24 mouse cellular contexts compared by ENCODE assay signal in genomic region chr12:73529131-73529530, GRCm38 (mm10). TPM values are rescaled to one million over a fixed set of nuclear protein-coding genes. Genes with fewer than 3 reads are reported as not detected.
A peak's percentile ranks its signal among the peaks of the same experiment; 100 is the strongest.
DNase-seq lines count a peak whose midpoint lies in the region; ATAC-seq and TF ChIP-seq lines count a peak whose summit lies in the region.
"Had no signal": no experiment of that assay in that cellular context is flagged by ENCODE, and none has a peak within 500 bp of the region (broad histone marks: within the 10 kb centered on the region; RNA-seq: fewer than 3 reads in every experiment).

No protein-coding gene starts in this region.

- H3K9me3 ChIP-seq in hindbrain, embryonic 12.5 days (replicated peaks) = no peaks in the 10 kb centered on the region
- H3K9me3 ChIP-seq in hindbrain, embryonic 14.5 days (ENCODE audit: control insufficient read depth, low read length) = no peaks in the 10 kb centered on the region
- H3K9me3 ChIP-seq in embryonic facial prominence, embryonic 13.5 days = no peaks in the 10 kb centered on the region
- no peaks in the 10 kb centered on the region for H3K9me3 ChIP-seq in limb, embryonic 12.5 days
- H3K9me3 ChIP-seq: forebrain, embryonic 10.5 days; kidney, embryonic 15.5 days; neural tube, embryonic 13.5 days; stomach, embryonic 15.5 days had no signal

- TF ChIP-seq POLR2A in heart, adult 2 months (IDR thresholded peaks at IDR 0.05; ENCODE audit: insufficient read depth, low read depth, low read length) = no peak

- TF ChIP-seq EP300 in heart, adult 2 months (IDR thresholded peaks at IDR 0.05; ENCODE audit: insufficient read depth, low read depth, low read length) = no peak

- intact Hi-C loops in heart, adult 2 months (cut with DNase I) = no loop called here

- H3K4me1 ChIP-seq in hindbrain, embryonic 12.5 days = 0 out of 2 replicates have a peak, but pooled peaks cover 5% of the 10 kb centered on the region
- no peaks in the 10 kb centered on the region for H3K4me1 ChIP-seq in hindbrain, embryonic 14.5 days (replicated peaks; ENCODE audit: control insufficient read depth, insufficient read depth, low read length)
- peaks cover 26% of the 10 kb centered on the region for H3K4me1 ChIP-seq in embryonic facial prominence, embryonic 13.5 days
- H3K4me1 ChIP-seq in limb, embryonic 12.5 days (replicated peaks) = peaks cover 59% of the 10 kb centered on the region
- H3K4me1 ChIP-seq in heart, adult 2 months (ENCODE audit: control insufficient read depth, insufficient read depth, low read length) = no peaks in the 10 kb centered on the region
- H3K4me1 ChIP-seq: neural tube, embryonic 13.5 days had no signal

- 48% methylated on average over 9 of the region's 9 CpGs for WGBS in hindbrain, embryonic 12.5 days
- WGBS in hindbrain, embryonic 14.5 days = 57% methylated on average over 9 of the region's 9 CpGs
- WGBS in embryonic facial prominence, embryonic 13.5 days = 12% methylated on average over 9 of the region's 9 CpGs
- 10% methylated on average over 9 of the region's 9 CpGs for WGBS in limb, embryonic 12.5 days
- WGBS in heart, adult 2 months = 76% methylated on average over 9 of the region's 9 CpGs

- H3K4me3 ChIP-seq in hindbrain, embryonic 12.5 days = no peak overlapping the region
- H3K4me3 ChIP-seq in hindbrain, embryonic 14.5 days (replicated peaks; ENCODE audit: low read length) = no peak overlapping the region
- H3K4me3 ChIP-seq in embryonic facial prominence, embryonic 13.5 days = no peak overlapping the region
- no peak overlapping the region for H3K4me3 ChIP-seq in limb, embryonic 12.5 days (replicated peaks)
- H3K4me3 ChIP-seq in heart, adult 2 months = no peak overlapping the region
- H3K4me3 ChIP-seq: forebrain, embryonic 10.5 days; kidney, embryonic 15.5 days; neural tube, embryonic 13.5 days; stomach, embryonic 15.5 days had no signal

- ATAC-seq in hindbrain, embryonic 12.5 days (ENCODE audit: low FRiP score) = no peak
- no peak for ATAC-seq in hindbrain, embryonic 14.5 days (ENCODE audit: low FRiP score)
- no peak for ATAC-seq in embryonic facial prominence, embryonic 13.5 days (ENCODE audit: insufficient number of reproducible peaks, insufficient read depth, low FRiP score, low TSS enrichment, low read depth)
- no peak for ATAC-seq in limb, embryonic 12.5 days (ENCODE audit: insufficient number of reproducible peaks, insufficient read depth, low FRiP score, low TSS enrichment, low read depth)
- ATAC-seq: forebrain, postnatal 0 days had no signal

- no peak overlapping the region for H3K9ac ChIP-seq in hindbrain, embryonic 12.5 days
- no peak overlapping the region for H3K9ac ChIP-seq in hindbrain, embryonic 14.5 days
- no peak overlapping the region for H3K9ac ChIP-seq in embryonic facial prominence, embryonic 13.5 days
- no peak overlapping the region for H3K9ac ChIP-seq in limb, embryonic 12.5 days (replicated peaks)
- H3K9ac ChIP-seq in heart, adult 2 months (ENCODE audit: low read depth, low read length) = no peak overlapping the region
- H3K9ac ChIP-seq: forebrain, postnatal 0 days; kidney, embryonic 15.5 days; neural tube, embryonic 13.5 days; stomach, embryonic 15.5 days had no signal

- no peaks in the 10 kb centered on the region for H3K36me3 ChIP-seq in hindbrain, embryonic 12.5 days
- H3K36me3 ChIP-seq in hindbrain, embryonic 14.5 days (replicated peaks; ENCODE audit: control insufficient read depth, insufficient read depth) = no peaks in the 10 kb centered on the region
- no peaks in the 10 kb centered on the region for H3K36me3 ChIP-seq in embryonic facial prominence, embryonic 13.5 days
- H3K36me3 ChIP-seq in limb, embryonic 12.5 days = no peaks in the 10 kb centered on the region
- no peaks in the 10 kb centered on the region for H3K36me3 ChIP-seq in heart, adult 2 months (ENCODE audit: control insufficient read depth, insufficient read depth, low read length)
- H3K36me3 ChIP-seq: forebrain, embryonic 10.5 days; kidney, embryonic 15.5 days; neural tube, embryonic 13.5 days; stomach, embryonic 15.5 days had no signal

- H3K4me2 ChIP-seq in hindbrain, embryonic 12.5 days (replicated peaks) = 0 out of 2 replicates have a peak overlapping the region, but pooled peaks have one; percentile 6
- H3K4me2 ChIP-seq in hindbrain, embryonic 14.5 days (replicated peaks) = no peak overlapping the region
- peak overlapping the region; percentile 20 for H3K4me2 ChIP-seq in embryonic facial prominence, embryonic 13.5 days
- H3K4me2 ChIP-seq in limb, embryonic 12.5 days = peak overlapping the region; percentile 32
- H3K4me2 ChIP-seq: kidney, embryonic 15.5 days; midbrain, embryonic 11.5 days; neural tube, embryonic 13.5 days; stomach, embryonic 15.5 days had no signal

- no peaks in the 10 kb centered on the region; the same call in 1 of the 2 replicates for H3K27me3 ChIP-seq in hindbrain, embryonic 12.5 days
- H3K27me3 ChIP-seq in hindbrain, embryonic 14.5 days (ENCODE audit: control insufficient read depth, insufficient read depth, low read length) = no peaks in the 10 kb centered on the region
- peaks cover 8% of the 10 kb centered on the region for H3K27me3 ChIP-seq in embryonic facial prominence, embryonic 13.5 days
- peaks cover 29% of the 10 kb centered on the region for H3K27me3 ChIP-seq in limb, embryonic 12.5 days
- H3K27me3 ChIP-seq in heart, adult 2 months (ENCODE audit: control insufficient read depth, insufficient read depth, low read length) = no peaks in the 10 kb centered on the region
- H3K27me3 ChIP-seq: CH12.LX; neural tube, embryonic 13.5 days; stomach, embryonic 15.5 days had no signal

- H3K27ac ChIP-seq in hindbrain, embryonic 12.5 days = no peak overlapping the region
- no peak overlapping the region for H3K27ac ChIP-seq in hindbrain, embryonic 14.5 days
- H3K27ac ChIP-seq in embryonic facial prominence, embryonic 13.5 days = no peak overlapping the region
- no peak overlapping the region for H3K27ac ChIP-seq in limb, embryonic 12.5 days
- H3K27ac ChIP-seq in heart, adult 2 months = no peak overlapping the region
- H3K27ac ChIP-seq: kidney, embryonic 15.5 days; macrophage; neural tube, embryonic 13.5 days; stomach, embryonic 15.5 days had no signal

- TF ChIP-seq CTCF in heart, adult 2 months (IDR thresholded peaks at IDR 0.05) = no peak

- DNase-seq in hindbrain, embryonic 14.5 days (ENCODE audit: low spot score) = no peak
- DNase-seq in embryo, embryonic 10 days (ENCODE audit: low spot score) = peak; percentile 89
- DNase-seq in frontal cortex, postnatal 10 days (ENCODE audit: low spot score in 2 of 2) = no peak
- no peak for DNase-seq in heart, adult 2 months
- no peak for DNase-seq in adrenal gland, postnatal 25 days
- DNase-seq: cerebellum, adult 2 months; cerebellum, postnatal 36 days; forebrain, postnatal 0 days; heart, adult 11 months; heart, postnatal 4 days; liver; right cerebral cortex, postnatal 14 days had no signal

- H3K79me2 ChIP-seq in heart, adult 2 months (replicated peaks; ENCODE audit: control insufficient read depth, insufficient read depth, low read length) = no peaks in the 10 kb centered on the region

RNA-seq across cellular contexts. Expression of gene Tmem30b, which starts 17.1 kb away (rescaled TPM):
- polyA plus RNA-seq in hindbrain, embryonic 12.5 days (2016; fragmentation: Nextera tagmentation; extraction: Ambion mirVana) = 5.7 and 7.1 TPM in 2 replicates
- polyA plus RNA-seq in hindbrain, embryonic 14.5 days (2014; fragmentation: Nextera tagmentation; extraction: Ambion mirVana) = 0.15 and 0.26 TPM in 2 replicates
- 13.6 and 16.1 TPM in 2 replicates for polyA plus RNA-seq in embryonic facial prominence, embryonic 13.5 days (2015; fragmentation: Nextera tagmentation; extraction: Ambion mirVana)
- 21.4 and 27.9 TPM in 2 replicates for polyA plus RNA-seq in limb, embryonic 12.5 days (2016; fragmentation: Nextera tagmentation; extraction: Ambion mirVana)
- under 1 TPM; 0.18 TPM for total RNA-seq in heart, adult 2 months (2021)
- polyA plus RNA-seq in heart, adult 2 months (2012; rRNA removed) = 0.12 and 0.64 TPM in 2 replicates
- 0.38 TPM in 1 of 2 replicates, not detected in the other for total RNA-seq in adrenal gland, postnatal 25 days (2021)
- total RNA-seq: CH12.LX; MEL; monocyte, adult 5-6 weeks had no signal
- polyA plus RNA-seq: macrophage had no signal

RNA-seq across cellular contexts. Expression of gene Prkch, which starts 55.5 kb away (rescaled TPM):
- 11.0 TPM in 2 replicates for polyA plus RNA-seq in hindbrain, embryonic 12.5 days (2016; fragmentation: Nextera tagmentation; extraction: Ambion mirVana)
- polyA plus RNA-seq in hindbrain, embryonic 14.5 days (2014; fragmentation: Nextera tagmentation; extraction: Ambion mirVana) = 9.8 and 9.9 TPM in 2 replicates
- polyA plus RNA-seq in embryonic facial prominence, embryonic 13.5 days (2015; fragmentation: Nextera tagmentation; extraction: Ambion mirVana) = 13.0 and 13.3 TPM in 2 replicates
- 10.3 and 11.2 TPM in 2 replicates for polyA plus RNA-seq in limb, embryonic 12.5 days (2016; fragmentation: Nextera tagmentation; extraction: Ambion mirVana)
- total RNA-seq in heart, adult 2 months (2021) = 10 to 100 TPM; 16.6 to 17.5 TPM
- 9.7 and 13.3 TPM in 2 replicates for polyA plus RNA-seq in heart, adult 2 months (2012; rRNA removed)
- total RNA-seq in adrenal gland, postnatal 25 days (2021) = 13.6 and 15.2 TPM in 2 replicates
- total RNA-seq: MEL had no signal
